ENCODE assay signal across 16 mouse cellular contexts in genomic region chr1:93922609-93923008, GRCm38 (mm10). TPM values are rescaled to one million over a fixed set of nuclear protein-coding genes. Genes with fewer than 3 reads are reported as not detected.
"Had no signal": no experiment of that assay in that cellular context is flagged by ENCODE, and none has a peak within 500 bp of the region (broad histone marks: within the 10 kb centered on the region; RNA-seq: fewer than 3 reads in every experiment).

No protein-coding gene starts in this region.

RNA-seq across cellular contexts. Expression of gene Gal3st2b, which starts 4.5 kb away (rescaled TPM):
- total RNA-seq: gastrocnemius, postnatal 25 days; hematopoietic stem cell, adult 5-6 weeks; hindbrain, postnatal 0 days had no signal
- polyA plus RNA-seq: heart, embryonic 11.5 days; heart, embryonic 13.5 days; heart, embryonic 15.5 days; hindbrain, embryonic 11.5 days; hindbrain, embryonic 13.5 days; hindbrain, embryonic 15.5 days; intestine, embryonic 14.5 days; kidney, embryonic 14.5 days; limb, embryonic 10.5 days; limb, embryonic 12.5 days; liver, embryonic 12.5 days; liver, embryonic 14.5 days; liver, embryonic 16.5 days had no signal
